Mouse (Mus musculus) neutrophil, adult 65 days (primary cell): Measurements from ENCODE around the gene Atp6v1e1. TPM values are rescaled to one million over a fixed set of nuclear protein-coding genes. Genes with fewer than 3 reads are reported as not detected.

Source experiments
- total RNA-seq: library from RNA; stranded (reverse); gene quantifications from 2 replicates; pipeline ENCODE4 v1.2.4, GENCODE M21; 2023

The Atp6v1e1 gene
- total RNA-seq = 260 and 282 TPM in 2 replicates

DNA sequence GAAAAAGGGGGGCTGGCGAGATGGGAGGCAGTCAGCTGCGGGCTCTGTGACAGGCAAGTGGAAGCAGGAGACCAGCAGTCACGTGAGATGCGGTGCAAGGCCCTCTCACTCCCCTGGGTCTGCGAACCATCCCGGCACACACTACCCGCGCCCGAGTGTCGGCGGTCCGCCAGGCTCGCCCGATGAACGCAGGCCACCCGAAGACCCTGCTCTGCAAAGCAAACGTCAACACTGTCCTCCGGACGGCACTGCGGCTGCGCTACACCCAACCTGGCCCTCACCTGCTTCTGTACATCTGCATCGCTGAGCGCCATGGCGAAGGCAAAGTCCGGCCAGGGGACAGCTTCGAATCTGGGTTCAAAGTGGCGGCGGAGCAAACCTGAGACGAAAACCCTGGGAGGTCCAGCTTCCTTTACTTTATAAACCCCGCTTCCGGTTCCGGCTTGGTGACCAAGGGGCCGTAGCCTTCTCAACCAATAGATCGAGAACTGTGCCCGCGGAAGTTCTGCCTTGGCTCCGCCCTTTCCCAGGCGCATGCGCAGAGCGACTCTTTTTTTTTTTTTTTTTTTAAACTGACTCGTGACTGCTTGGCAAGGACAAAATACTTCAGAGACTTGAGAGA lies at the start of gene Atp6v1e1:
Gene Atp6v1e1 (minus strand): TSS at position 487 of the 622 bp plus-strand sequence.

DNA sequence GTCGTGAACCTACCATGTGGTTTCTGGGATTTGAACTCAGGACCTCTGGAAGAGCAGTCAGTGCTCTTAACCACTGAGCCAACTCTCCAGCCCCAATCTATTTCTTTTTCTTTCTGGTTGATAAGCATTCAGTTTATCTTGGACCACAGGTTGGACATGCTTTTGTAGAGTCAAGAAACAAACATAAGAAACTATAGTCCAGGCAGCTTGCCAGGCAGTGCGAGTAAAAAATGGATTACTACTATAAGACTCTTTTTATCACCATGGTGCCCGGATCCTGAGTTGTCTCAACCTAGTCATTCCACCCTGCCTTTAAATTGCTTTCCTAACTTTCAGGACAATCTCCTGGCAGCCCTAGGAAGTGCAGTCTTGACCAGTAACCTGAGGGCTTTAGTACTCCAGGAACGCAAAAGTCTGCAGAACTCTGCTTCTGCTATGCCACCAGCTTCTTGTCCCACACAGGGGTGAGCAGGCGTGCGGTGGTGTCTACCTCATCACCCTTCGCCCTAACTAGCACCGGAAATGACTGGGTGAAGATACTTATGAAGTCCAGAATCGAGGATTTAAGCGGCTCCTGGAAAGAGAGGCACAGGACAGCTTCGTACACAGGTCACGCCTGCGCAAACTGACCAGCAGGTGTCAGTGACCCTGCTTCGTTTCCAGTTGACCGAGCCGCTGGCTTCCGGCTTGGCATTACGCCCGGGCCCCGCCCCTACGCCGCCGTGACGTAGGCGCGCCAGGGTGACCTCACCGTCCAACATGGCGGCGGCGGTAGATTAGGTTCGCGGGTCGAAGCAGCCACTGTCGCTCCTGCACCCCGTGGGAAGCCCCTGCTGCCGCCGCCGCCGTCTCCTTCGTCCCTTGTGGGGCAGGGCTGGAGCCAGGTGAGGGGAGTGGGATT lies 13.1 kb upstream of the Atp6v1e1 start, which contains the start of gene Bcl2l13:
Gene Bcl2l13 (plus strand): TSS at position 739 of the 901 bp plus-strand sequence.

DNA sequence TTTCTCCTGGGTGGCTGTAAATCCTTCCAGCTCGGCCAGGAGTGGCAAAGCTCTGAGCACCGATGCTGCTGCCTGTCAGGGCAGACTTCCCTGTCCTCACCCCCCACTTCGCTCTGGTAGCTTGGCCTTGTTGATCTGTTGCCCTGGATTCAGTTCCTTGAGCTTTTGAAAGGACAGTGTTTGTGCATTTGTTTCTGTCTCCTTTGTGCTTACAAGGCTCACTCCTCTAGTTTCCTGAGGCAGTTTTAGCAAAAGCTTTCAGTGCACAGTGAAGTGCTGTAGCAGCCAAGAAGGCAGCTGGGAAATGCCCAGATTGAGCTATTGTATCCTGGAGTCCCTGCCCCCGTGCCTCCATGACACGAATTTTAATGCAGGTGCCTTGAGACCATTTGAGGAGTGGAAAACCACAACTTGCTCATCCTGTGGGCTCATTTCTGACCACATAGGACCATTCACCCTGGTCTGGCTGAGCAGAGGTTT lies 49.4 kb downstream of the Atp6v1e1 start, which contains the start of gene Slc25a18:
Gene Slc25a18 (plus strand): TSS at position 430 of the 480 bp plus-strand sequence.

Other genes starting within 250 kb of the Atp6v1e1 start
- gene Cecr2, start 156.4 kb downstream of the Atp6v1e1 start, total RNA-seq = 2.7 and 9.5 TPM in 2 replicates
- gene Slc25a18, start 49.2 kb downstream of the Atp6v1e1 start, total RNA-seq = 0.82 TPM in 1 of 2 replicates, not detected in the other
- 37.1 and 46.4 TPM in 2 replicates for gene Bcl2l13, start 13.4 kb upstream of the Atp6v1e1 start, total RNA-seq
- 58.3 and 74.3 TPM in 2 replicates for gene Bid, start 94.1 kb upstream of the Atp6v1e1 start, total RNA-seq